In the genomic region with DNA sequence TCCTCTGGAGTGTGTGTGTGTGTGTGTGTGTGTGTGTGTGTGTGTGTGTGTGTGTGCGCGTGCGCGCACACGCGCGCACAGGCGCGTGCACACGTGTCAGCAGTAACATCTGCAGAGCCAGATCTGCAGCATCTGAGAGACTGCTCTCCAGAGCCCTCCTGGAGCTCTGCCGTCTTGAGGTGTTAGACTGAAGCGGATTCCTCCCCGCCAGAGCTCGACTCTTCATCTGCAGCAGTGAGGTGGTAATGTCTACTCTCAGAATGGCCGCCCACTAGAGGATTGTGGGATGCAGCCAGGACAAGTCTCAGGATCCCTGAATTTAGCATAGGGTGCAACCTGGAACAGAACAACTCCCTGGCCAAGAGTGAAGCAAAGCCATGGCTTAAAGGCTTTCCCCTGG, we compare ENCODE assay signal across 25 mouse cellular contexts. TPM values are rescaled to one million over a fixed set of nuclear protein-coding genes. Genes with fewer than 3 reads are reported as not detected.
"Had no signal": no experiment of that assay in that cellular context is flagged by ENCODE, and none has a peak within 500 bp of the region (broad histone marks: within the 10 kb centered on the region; RNA-seq: fewer than 3 reads in every experiment).

No protein-coding gene starts in this region.

- H3K4me3 ChIP-seq: gastrocnemius, adult 2 months; heart, embryonic 10.5 days; heart, embryonic 12.5 days; hindbrain, embryonic 10.5 days; hindbrain, embryonic 12.5 days; intestine, embryonic 15.5 days; layer of hippocampus, adult 2 months; limb, embryonic 10.5 days; limb, embryonic 12.5 days; liver, embryonic 13.5 days had no signal

- H3K36me3 ChIP-seq: heart, embryonic 10.5 days; heart, embryonic 12.5 days; hindbrain, embryonic 10.5 days; hindbrain, embryonic 12.5 days; intestine, embryonic 15.5 days; limb, embryonic 10.5 days; limb, embryonic 12.5 days; liver, embryonic 13.5 days had no signal

- DNase-seq: gastrocnemius, adult 2 months; gastrocnemius, postnatal 10 days; gastrocnemius, postnatal 25 days; heart, adult 18-20 months; heart, postnatal 10 days; heart, postnatal 4 days; kidney, adult 18-20 months; kidney, adult 8-10 months; kidney, postnatal 10 days; kidney, postnatal 25 days; kidney, postnatal 4 days; liver; liver, embryonic 13.5 days had no signal

- H3K9me3 ChIP-seq: heart, embryonic 10.5 days; heart, embryonic 12.5 days; hindbrain, embryonic 10.5 days; hindbrain, embryonic 12.5 days; intestine, embryonic 15.5 days; limb, embryonic 10.5 days; limb, embryonic 12.5 days; liver, embryonic 13.5 days had no signal

- H3K27ac ChIP-seq: gastrocnemius, adult 2 months; heart, embryonic 10.5 days; hindbrain, embryonic 10.5 days; hindbrain, embryonic 12.5 days; hindbrain, embryonic 14.5 days; intestine, embryonic 15.5 days; layer of hippocampus, adult 2 months; limb, embryonic 10.5 days; limb, embryonic 12.5 days; liver, embryonic 13.5 days had no signal

- H3K4me1 ChIP-seq: heart, embryonic 10.5 days; heart, embryonic 12.5 days; hindbrain, embryonic 12.5 days; intestine, embryonic 15.5 days; limb, embryonic 10.5 days; limb, embryonic 12.5 days; liver, embryonic 13.5 days had no signal

- H3K27me3 ChIP-seq: heart, embryonic 12.5 days; hindbrain, embryonic 12.5 days; intestine, embryonic 15.5 days; limb, embryonic 12.5 days; liver, embryonic 13.5 days had no signal

RNA-seq across cellular contexts. Expression of gene Kcnf1, which starts 19.1 kb away (rescaled TPM):
- total RNA-seq: granulocyte monocyte progenitor cell, adult 5-6 weeks; heart, adult 18-20 months; heart, adult 8-10 months; heart, postnatal 10 days; heart, postnatal 25 days had no signal
